Mouse (Mus musculus) spleen, postnatal 36 days (tissue): ENCODE results near the gene Gdf15.
"Not testable (repeated sequence)": the region's sequence is repeated elsewhere in the genome, so short reads cannot be mapped to it uniquely, and the experiment has no call there.

Experiments
- DNase-seq, 2 experiments: peaks; one replicate each; pipeline ENCODE4 v3.0.0; 2022; ENCODE audit warnings: low spot score in 2 of 2, mixed read lengths in 1 of 2

Gdf15 gene

DNA sequence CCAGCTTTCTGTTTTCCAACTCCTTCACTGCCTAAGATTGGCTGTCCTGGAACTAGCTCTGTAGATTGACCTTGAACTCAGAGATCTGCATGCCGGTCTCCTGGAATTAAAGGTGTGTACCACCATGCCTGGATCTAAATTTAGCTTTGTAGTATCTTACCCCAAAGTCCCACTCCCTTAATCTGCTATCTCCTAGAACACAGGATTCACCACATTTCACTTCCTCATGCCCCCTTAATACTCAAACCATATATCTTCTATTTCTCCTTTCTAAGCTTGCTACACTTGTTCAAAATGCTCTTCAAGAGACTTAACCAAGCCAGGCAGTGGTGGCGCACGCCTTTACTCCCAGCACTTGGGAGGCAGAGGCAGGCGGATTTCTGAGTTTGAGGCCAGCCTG lies 44.3 kb downstream of the Gdf15 start:
- DNase-seq = not testable (repeated sequence)

DNA sequence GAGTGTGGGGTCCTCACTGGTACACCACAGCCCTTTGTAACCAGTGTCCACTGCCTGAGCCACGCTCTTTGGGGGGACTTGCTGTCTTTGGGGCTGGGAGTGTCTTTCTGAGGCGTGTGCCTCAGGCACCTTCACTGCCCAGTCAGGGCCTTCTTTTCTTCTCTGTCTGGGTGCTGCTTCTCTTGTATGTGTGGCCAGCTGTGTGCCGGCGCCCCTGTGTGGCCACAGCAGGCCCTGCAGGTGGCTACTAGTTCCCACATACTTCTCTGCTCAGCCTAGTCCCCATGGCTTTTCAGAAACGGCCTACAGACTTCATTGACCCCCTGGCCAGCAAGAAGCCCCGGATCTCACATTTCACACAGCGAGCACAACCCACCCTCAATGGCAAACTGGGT lies 47.0 kb downstream of the Gdf15 start:
- peak; percentile 53 to 54 for DNase-seq

GRCm38 (mm10) chr8:70584606-70585257 lies 47.5 kb downstream of the Gdf15 start:
- DNase-seq = no peak

GRCm38 (mm10) chr8:70583476-70584387 lies 48.5 kb downstream of the Gdf15 start:
- DNase-seq = no peak
